Mouse (Mus musculus): ENCODE measurements around the gene H2-DMb1. TPM values are rescaled to one million over a fixed set of nuclear protein-coding genes. Genes with fewer than 3 reads are reported as not detected.

The H2-DMb1 gene
- polyA plus RNA-seq, 1 experiment from 2014 or later: 3.7 TPM

DNA sequence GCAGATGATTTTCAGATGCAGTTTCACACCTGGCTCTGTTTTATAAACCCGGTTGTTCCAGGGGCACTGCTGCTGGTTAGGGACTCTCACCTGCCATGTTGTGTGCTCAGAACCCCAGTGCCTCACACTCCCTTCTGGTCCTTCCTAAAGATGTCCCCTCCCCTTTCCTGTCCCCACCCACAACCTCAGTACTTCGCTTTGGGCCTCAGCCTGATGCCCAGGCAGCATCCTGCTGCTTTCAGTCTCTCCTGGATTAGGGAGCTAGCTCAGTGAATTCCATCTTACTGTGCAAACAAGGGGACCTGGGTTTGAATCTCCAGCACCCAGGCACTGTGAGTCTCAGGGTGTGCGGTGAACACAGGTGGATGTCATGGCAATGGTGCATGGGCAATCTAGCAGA, 54.6 kb downstream of the H2-DMb1 start:
- H3K4me3 ChIP-seq (ENCODE audit: low read length): no peak overlapping the region
- no peak overlapping the region for H3K9ac ChIP-seq (ENCODE audit: low read length)
- no peaks in the 10 kb centered on the region for H3K36me3 ChIP-seq (ENCODE audit: control insufficient read depth, insufficient read depth, low read length)
- ATAC-seq (ENCODE audit: low read depth): no peak
- H3K9me3 ChIP-seq (ENCODE audit: control insufficient read depth, low read length): peaks cover 6% of the 10 kb centered on the region
- peaks cover 11% of the 10 kb centered on the region for H3K4me1 ChIP-seq (replicated peaks; ENCODE audit: control insufficient read depth, insufficient read depth, low read length)
- H3K27me3 ChIP-seq (ENCODE audit: control insufficient read depth, insufficient read depth, low read depth, low read length): peaks cover 12% of the 10 kb centered on the region; the same call in 1 of the 2 replicates
- H3K27ac ChIP-seq (ENCODE audit: low read length): no peak overlapping the region
- 53% methylated on average over 3 of the region's 3 CpGs for WGBS
- H3K4me2 ChIP-seq (ENCODE audit: low read depth, low read length): no peak overlapping the region

DNA sequence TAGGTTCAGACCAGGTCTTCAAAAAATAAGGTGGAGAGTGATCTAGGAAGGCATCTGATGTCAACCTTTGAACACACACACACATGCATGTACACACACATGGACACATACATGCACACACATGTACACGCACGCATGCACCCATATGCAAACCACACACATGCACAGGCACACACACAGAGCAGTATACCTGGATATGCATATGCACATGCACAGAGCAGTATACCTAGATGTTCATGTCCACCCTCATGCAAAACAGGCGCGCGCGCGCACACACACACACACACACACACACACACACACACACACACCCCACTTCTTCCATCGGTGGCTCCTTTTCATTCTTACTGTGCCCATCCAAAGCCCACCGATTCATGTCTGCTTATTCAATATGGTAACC, 55.0 kb downstream of the H2-DMb1 start:
- 92% methylated on average over 9 of the region's 9 CpGs for WGBS
- H3K27ac ChIP-seq (ENCODE audit: low read length): no peak overlapping the region
- peaks cover 14% of the 10 kb centered on the region for H3K27me3 ChIP-seq (ENCODE audit: control insufficient read depth, insufficient read depth, low read depth, low read length)
- H3K4me2 ChIP-seq (ENCODE audit: low read depth, low read length): no peak overlapping the region
- no peak overlapping the region for H3K4me3 ChIP-seq (ENCODE audit: low read length)
- no peak for ATAC-seq (ENCODE audit: low read depth)
- no peak overlapping the region for H3K9ac ChIP-seq (ENCODE audit: low read length)
- H3K4me1 ChIP-seq (replicated peaks; ENCODE audit: control insufficient read depth, insufficient read depth, low read length): peaks cover 11% of the 10 kb centered on the region
- H3K9me3 ChIP-seq (ENCODE audit: control insufficient read depth, low read length): peaks cover 6% of the 10 kb centered on the region
- no peaks in the 10 kb centered on the region for H3K36me3 ChIP-seq (ENCODE audit: control insufficient read depth, insufficient read depth, low read length)

DNA sequence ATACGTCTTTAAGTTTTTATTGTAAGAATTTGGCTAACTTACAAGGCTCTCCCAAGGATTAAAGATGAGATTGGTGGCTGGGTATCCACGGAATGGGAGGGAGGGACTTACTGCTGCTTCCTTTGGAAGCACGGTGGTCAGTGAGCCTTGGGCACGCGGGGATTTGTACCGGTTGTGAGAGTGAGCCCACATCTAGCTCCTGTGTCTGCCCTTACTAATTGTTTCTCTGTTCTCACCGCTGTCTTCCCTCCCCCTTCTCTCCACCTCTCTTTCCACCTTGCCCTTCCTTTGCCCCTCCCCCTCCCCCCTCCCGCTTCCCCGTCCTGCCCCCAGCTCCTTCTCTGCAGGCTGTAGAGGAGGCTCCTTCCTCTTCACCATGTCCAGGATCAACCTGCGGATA, 55.5 kb downstream of the H2-DMb1 start:
- Histone ChIP-seq H3K4me2 (ENCODE audit: low read depth, low read length) (no peak overlapping the region), H3K27ac (ENCODE audit: low read length) (no peak overlapping the region), H3K36me3 (ENCODE audit: control insufficient read depth, insufficient read depth, low read length) (no peaks in the 10 kb centered on the region), H3K4me1 (replicated peaks; ENCODE audit: control insufficient read depth, insufficient read depth, low read length) (peaks cover 11% of the 10 kb centered on the region), H3K27me3 (ENCODE audit: control insufficient read depth, insufficient read depth, low read depth, low read length) (peaks cover 19% of the 10 kb centered on the region), H3K9me3 (ENCODE audit: control insufficient read depth, low read length) (peaks cover 6% of the 10 kb centered on the region), H3K9ac (ENCODE audit: low read length) (no peak overlapping the region), H3K4me3 (ENCODE audit: low read length) (no peak overlapping the region)
- WGBS: 18% methylated on average over 9 of the region's 10 CpGs
- no peak for ATAC-seq (ENCODE audit: low read depth)

DNA sequence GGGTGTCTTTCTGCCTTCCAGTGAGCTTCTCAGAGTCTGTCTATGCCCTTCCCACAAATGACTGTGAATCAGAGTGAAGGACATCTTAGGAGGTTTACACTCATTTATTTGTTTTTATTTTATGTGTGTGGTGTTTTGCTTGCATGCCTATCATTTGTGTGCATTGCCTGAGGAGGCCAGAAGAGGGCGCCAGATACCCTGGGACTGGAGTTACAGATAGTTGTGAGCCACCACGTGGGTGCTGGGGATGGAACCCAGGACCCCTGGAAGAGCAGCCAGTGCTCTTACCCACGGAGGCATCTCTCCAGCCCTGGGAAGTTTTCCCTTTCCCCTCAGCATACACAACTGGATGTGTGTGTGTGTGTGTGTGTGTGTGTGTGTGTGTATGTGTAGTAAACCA, 56.8 kb downstream of the H2-DMb1 start:
- no peak overlapping the region for H3K4me3 ChIP-seq (ENCODE audit: low read length)
- no peak overlapping the region for H3K9ac ChIP-seq (ENCODE audit: low read length)
- H3K36me3 ChIP-seq (ENCODE audit: control insufficient read depth, insufficient read depth, low read length): no peaks in the 10 kb centered on the region
- H3K4me2 ChIP-seq (ENCODE audit: low read depth, low read length): no peak overlapping the region
- no peak for ATAC-seq (ENCODE audit: low read depth)
- WGBS: 44% methylated on average over 3 of the region's 3 CpGs
- peaks cover 6% of the 10 kb centered on the region for H3K9me3 ChIP-seq (ENCODE audit: control insufficient read depth, low read length)
- H3K27me3 ChIP-seq (ENCODE audit: control insufficient read depth, insufficient read depth, low read depth, low read length): peaks cover 29% of the 10 kb centered on the region
- H3K27ac ChIP-seq (ENCODE audit: low read length): no peak overlapping the region
- H3K4me1 ChIP-seq (replicated peaks; ENCODE audit: control insufficient read depth, insufficient read depth, low read length): peaks cover 11% of the 10 kb centered on the region

Other genes starting within 250 kb of the H2-DMb1 start
- 0.26 TPM in 1 of 2 replicates, not detected in the other for gene Platr17, start 247.9 kb upstream of the H2-DMb1 start, polyA plus RNA-seq (2015; fragmentation: Nextera tagmentation; extraction: Ambion mirVana)
- gene Daxx, start 243.7 kb upstream of the H2-DMb1 start, polyA plus RNA-seq (2015; fragmentation: Nextera tagmentation; extraction: Ambion mirVana): 44.1 and 50.6 TPM in 2 replicates
- 57.7 and 70.8 TPM in 2 replicates for gene Tapbp, start 237.2 kb upstream of the H2-DMb1 start, polyA plus RNA-seq (2015; fragmentation: Nextera tagmentation; extraction: Ambion mirVana)
- 17.8 and 18.7 TPM in 2 replicates for gene Zbtb22, start 237.2 kb upstream of the H2-DMb1 start, polyA plus RNA-seq (2015; fragmentation: Nextera tagmentation; extraction: Ambion mirVana)
- 49.5 and 51.7 TPM in 2 replicates for gene Rgl2, start 223.5 kb upstream of the H2-DMb1 start, polyA plus RNA-seq (2015; fragmentation: Nextera tagmentation; extraction: Ambion mirVana)
- gene Pfdn6, start 212.7 kb upstream of the H2-DMb1 start, polyA plus RNA-seq (2015; fragmentation: Nextera tagmentation; extraction: Ambion mirVana): 143 and 151 TPM in 2 replicates
- gene Wdr46, start 212.4 kb upstream of the H2-DMb1 start, polyA plus RNA-seq (2015; fragmentation: Nextera tagmentation; extraction: Ambion mirVana): 20.2 and 20.6 TPM in 2 replicates
- 5.5 and 5.6 TPM in 2 replicates for gene B3galt4, start 201.6 kb upstream of the H2-DMb1 start, polyA plus RNA-seq (2015; fragmentation: Nextera tagmentation; extraction: Ambion mirVana)
- gene Vps52, start 197.3 kb upstream of the H2-DMb1 start, polyA plus RNA-seq (2015; fragmentation: Nextera tagmentation; extraction: Ambion mirVana): 49.4 and 50.5 TPM in 2 replicates
- 1,739 and 1,825 TPM in 2 replicates for gene Rps18, start 197.1 kb upstream of the H2-DMb1 start, polyA plus RNA-seq (2015; fragmentation: Nextera tagmentation; extraction: Ambion mirVana)
- gene H2-K1, start 152.7 kb upstream of the H2-DMb1 start, polyA plus RNA-seq (2015; fragmentation: Nextera tagmentation; extraction: Ambion mirVana): 55.5 and 83.8 TPM in 2 replicates
- gene Ring1, start 128.4 kb upstream of the H2-DMb1 start, polyA plus RNA-seq (2015; fragmentation: Nextera tagmentation; extraction: Ambion mirVana): 15.0 and 15.2 TPM in 2 replicates
- 40.9 and 41.6 TPM in 2 replicates for gene H2-Ke6, start 125.0 kb upstream of the H2-DMb1 start, polyA plus RNA-seq (2015; fragmentation: Nextera tagmentation; extraction: Ambion mirVana)
- 188 and 191 TPM in 2 replicates for gene Slc39a7, start 121.4 kb upstream of the H2-DMb1 start, polyA plus RNA-seq (2015; fragmentation: Nextera tagmentation; extraction: Ambion mirVana)
- gene Rxrb, start 121.3 kb upstream of the H2-DMb1 start, polyA plus RNA-seq (2015; fragmentation: Nextera tagmentation; extraction: Ambion mirVana): 49.6 and 49.9 TPM in 2 replicates
- 2.6 and 3.7 TPM in 2 replicates for gene Col11a2, start 113.6 kb upstream of the H2-DMb1 start, polyA plus RNA-seq (2015; fragmentation: Nextera tagmentation; extraction: Ambion mirVana)
- gene H2-Oa, start 60.7 kb upstream of the H2-DMb1 start, polyA plus RNA-seq (2015; fragmentation: Nextera tagmentation; extraction: Ambion mirVana): 0.23 and 1.0 TPM in 2 replicates
- 11.8 and 12.7 TPM in 2 replicates for gene H2-DMa, start 33.5 kb upstream of the H2-DMb1 start, polyA plus RNA-seq (2015; fragmentation: Nextera tagmentation; extraction: Ambion mirVana)
- gene Brd2, start 30.4 kb upstream of the H2-DMb1 start, polyA plus RNA-seq (2015; fragmentation: Nextera tagmentation; extraction: Ambion mirVana): 97.8 and 100 TPM in 2 replicates
- 1.6 and 2.1 TPM in 2 replicates for gene H2-DMb2, start 9.8 kb upstream of the H2-DMb1 start, polyA plus RNA-seq (2015; fragmentation: Nextera tagmentation; extraction: Ambion mirVana)
- gene Tap1, start 34.5 kb downstream of the H2-DMb1 start, polyA plus RNA-seq (2015; fragmentation: Nextera tagmentation; extraction: Ambion mirVana): 7.2 and 9.7 TPM in 2 replicates
- gene Psmb9, start 34.7 kb downstream of the H2-DMb1 start, polyA plus RNA-seq (2015; fragmentation: Nextera tagmentation; extraction: Ambion mirVana): 8.8 and 12.8 TPM in 2 replicates
- 21.4 and 37.2 TPM in 2 replicates for gene Psmb8, start 44.6 kb downstream of the H2-DMb1 start, polyA plus RNA-seq (2015; fragmentation: Nextera tagmentation; extraction: Ambion mirVana)
- gene Tap2, start 50.5 kb downstream of the H2-DMb1 start, polyA plus RNA-seq (2015; fragmentation: Nextera tagmentation; extraction: Ambion mirVana): 12.2 and 18.1 TPM in 2 replicates
- 0.35 and 0.53 TPM in 2 replicates for gene H2-Ob, start 85.8 kb downstream of the H2-DMb1 start, polyA plus RNA-seq (2015; fragmentation: Nextera tagmentation; extraction: Ambion mirVana)
- gene H2-Ab1, start 104.6 kb downstream of the H2-DMb1 start, polyA plus RNA-seq (2015; fragmentation: Nextera tagmentation; extraction: Ambion mirVana): 15.1 and 36.2 TPM in 2 replicates
- 9.0 and 18.1 TPM in 2 replicates for gene H2-Aa, start 134.8 kb downstream of the H2-DMb1 start, polyA plus RNA-seq (2015; fragmentation: Nextera tagmentation; extraction: Ambion mirVana)
- 6.5 and 13.5 TPM in 2 replicates for gene H2-Eb1, start 152.8 kb downstream of the H2-DMb1 start, polyA plus RNA-seq (2015; fragmentation: Nextera tagmentation; extraction: Ambion mirVana)
- 0.04 TPM in 1 of 2 replicates, not detected in the other for gene H2-Eb2, start 172.6 kb downstream of the H2-DMb1 start, polyA plus RNA-seq (2015; fragmentation: Nextera tagmentation; extraction: Ambion mirVana)
- 0.09 TPM in 1 of 2 replicates, not detected in the other for gene Btnl2, start 201.8 kb downstream of the H2-DMb1 start, polyA plus RNA-seq (2015; fragmentation: Nextera tagmentation; extraction: Ambion mirVana)
- gene Btnl1, start 224.1 kb downstream of the H2-DMb1 start, polyA plus RNA-seq (2015; fragmentation: Nextera tagmentation; extraction: Ambion mirVana): not detected in 2 replicates
- 0.44 TPM in 1 of 2 replicates, not detected in the other for gene BC051142, start 245.7 kb downstream of the H2-DMb1 start, polyA plus RNA-seq (2015; fragmentation: Nextera tagmentation; extraction: Ambion mirVana)

All from lung, embryonic 16.5 days (tissue).